Mouse (Mus musculus): ENCODE measurements at regions not wholly inside any gene's neighbourhood (a gene's known extent, or its start where the extent isn't known, plus 50 kb on each side); places are given as distances from the start of the nearest gene placed in this dataset.
A peak's percentile ranks its signal among the peaks of the same experiment; 100 is the strongest.

DNA sequence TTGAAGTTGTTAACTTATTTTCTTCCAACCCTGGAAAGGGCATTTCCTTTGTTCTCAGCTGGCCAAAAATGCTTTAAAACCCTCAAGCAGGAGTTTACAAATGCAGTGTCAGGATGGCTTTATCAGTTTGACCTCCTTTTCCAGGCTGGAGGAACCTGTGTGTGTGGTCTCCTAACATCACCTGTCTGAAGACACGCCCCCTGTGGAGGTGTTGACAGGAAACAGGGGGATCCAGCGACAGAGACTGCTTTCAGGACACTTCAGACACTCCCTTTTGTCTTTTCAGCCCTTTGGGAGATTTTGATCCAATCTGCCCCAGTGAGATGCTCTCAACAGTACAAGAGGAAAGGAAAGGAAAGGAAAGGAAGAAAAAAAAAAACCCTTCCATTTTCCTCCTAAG, 202.5 kb upstream of the Jade1 start:
- no peak for DNase-seq

GRCm38 (mm10) chr3:41351786-41352185, 203.7 kb upstream of the Jade1 start:
- DNase-seq: no peak

GRCm38 (mm10) chr3:41351091-41351685, 204.3 kb upstream of the Jade1 start:
- DNase-seq: no peak

- no peak for DNase-seq
These were observed 205.2 kb upstream of the Jade1 start for GRCm38 (mm10) chr3:41350331-41350730.

- DNase-seq: peak; percentile 61
These were observed 206.7 kb upstream of the Jade1 start for GRCm38 (mm10) chr3:41348795-41349194.

DNA sequence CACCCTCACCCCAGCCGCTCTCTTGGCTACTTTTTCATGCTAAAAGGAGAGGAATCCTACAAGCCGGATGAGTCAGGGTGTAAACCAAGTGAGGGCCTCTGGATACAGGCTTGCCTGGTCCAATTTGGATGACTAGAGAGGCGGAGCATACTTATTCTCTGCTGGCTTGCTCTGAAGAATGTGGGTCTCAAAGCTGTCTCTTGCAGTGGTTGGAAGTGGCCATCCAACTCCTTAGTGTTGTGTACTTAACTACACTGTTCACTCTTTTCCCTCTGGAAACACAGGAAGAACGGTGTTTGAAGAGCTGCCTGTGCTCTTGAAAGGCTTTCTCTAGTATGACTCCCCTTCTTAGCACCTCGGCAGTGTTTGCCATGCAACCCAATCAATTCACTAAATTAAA, 208.7 kb upstream of the Jade1 start:
- DNase-seq: no peak

DNA sequence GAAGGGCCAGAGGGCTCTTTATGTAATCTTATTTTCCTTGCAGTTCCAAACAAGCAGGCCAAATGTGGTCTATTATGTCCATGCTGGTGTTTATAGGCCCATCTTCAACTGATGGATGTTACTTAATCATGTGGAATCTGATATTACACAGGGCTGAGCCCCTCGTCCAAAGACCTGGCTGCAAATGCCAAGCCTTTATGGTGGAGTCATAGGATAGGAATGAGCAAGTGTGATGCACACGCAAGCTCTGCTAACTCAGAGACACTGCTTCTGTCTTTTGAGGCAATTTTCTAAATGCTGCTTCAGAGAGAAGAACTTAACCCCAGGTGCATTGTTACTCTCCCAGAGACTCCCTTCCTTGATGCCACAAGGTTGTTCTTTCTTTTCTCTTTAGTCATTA, 212.1 kb upstream of the Jade1 start:
- no peak for DNase-seq

GRCm38 (mm10) chr3:41332481-41332880, 223.1 kb upstream of the Jade1 start:
- DNase-seq: no peak

DNA sequence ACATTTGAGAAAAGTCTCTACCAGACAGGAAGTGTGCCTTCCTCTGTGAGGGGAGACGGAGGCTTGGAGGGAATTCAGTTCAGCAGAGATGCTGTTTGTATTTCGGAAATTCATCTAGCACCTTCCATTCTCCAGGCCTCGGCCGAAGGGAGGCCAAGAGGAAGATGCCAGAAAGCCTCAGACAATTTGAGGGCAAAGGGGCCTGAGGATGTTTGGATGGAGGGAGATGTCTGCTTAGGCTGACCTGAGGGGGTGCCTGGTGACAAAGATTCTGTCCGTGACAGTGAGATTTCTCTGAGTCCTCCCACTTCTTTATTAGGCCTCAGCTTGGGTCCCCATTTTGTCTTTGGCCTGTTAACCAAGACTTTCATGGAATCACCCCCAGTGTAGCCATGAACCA, 225.2 kb upstream of the Jade1 start:
- DNase-seq: no peak

DNA sequence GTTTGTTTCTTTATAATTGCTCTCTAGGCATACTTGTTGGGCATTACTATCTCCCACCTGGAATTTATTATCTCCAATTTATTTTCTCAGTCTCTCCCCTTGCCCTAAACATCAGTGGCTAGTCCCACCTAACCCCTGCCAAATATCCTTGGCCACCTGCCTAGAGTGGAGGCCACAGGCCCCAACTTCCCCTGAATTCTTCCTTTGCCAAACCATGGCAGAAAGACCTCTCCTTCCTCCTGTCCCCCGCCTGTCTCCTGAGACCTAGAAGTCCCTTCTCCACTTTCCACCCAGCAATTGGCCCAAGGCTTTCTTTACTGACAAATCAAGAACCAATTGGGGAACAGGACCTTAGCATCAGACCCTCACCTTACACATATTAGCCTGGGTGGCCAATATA, 226.7 kb upstream of the Jade1 start:
- no peak for DNase-seq

- DNase-seq: peak; percentile 26
These were observed 229.1 kb upstream of the Jade1 start for GRCm38 (mm10) chr3:41326211-41327104.

GRCm38 (mm10) chr3:41321808-41322207, 233.7 kb upstream of the Jade1 start:
- no peak for DNase-seq

GRCm38 (mm10) chr3:41319214-41319856, 236.2 kb upstream of the Jade1 start:
- DNase-seq: no peak

GRCm38 (mm10) chr3:41318232-41319131, 235.6 kb upstream of the Pgrmc2 start:
- DNase-seq: no peak

DNA sequence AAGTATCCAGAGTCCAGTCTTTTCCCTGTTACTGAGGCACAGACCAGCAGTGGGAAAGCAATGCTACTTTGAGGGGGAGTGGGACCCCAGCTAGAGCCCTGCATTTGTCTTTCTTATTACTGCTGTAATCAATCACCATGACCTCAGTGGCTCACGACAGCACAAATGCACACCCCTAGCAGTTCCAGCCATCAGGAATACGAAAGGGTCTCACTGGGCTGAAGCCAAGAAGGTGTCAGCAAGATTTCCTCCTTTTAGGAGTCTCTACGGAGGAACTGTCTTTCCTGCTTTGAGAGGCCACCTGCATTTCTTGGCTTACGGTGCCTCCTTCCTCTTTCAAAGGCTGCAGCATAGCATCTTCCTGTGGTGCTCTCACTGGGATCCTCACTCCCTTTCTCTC, 234.3 kb upstream of the Pgrmc2 start:
- DNase-seq: peak; percentile 45

- no peak for DNase-seq
These were observed 229.6 kb upstream of the Pgrmc2 start for GRCm38 (mm10) chr3:41312492-41312891.

DNA sequence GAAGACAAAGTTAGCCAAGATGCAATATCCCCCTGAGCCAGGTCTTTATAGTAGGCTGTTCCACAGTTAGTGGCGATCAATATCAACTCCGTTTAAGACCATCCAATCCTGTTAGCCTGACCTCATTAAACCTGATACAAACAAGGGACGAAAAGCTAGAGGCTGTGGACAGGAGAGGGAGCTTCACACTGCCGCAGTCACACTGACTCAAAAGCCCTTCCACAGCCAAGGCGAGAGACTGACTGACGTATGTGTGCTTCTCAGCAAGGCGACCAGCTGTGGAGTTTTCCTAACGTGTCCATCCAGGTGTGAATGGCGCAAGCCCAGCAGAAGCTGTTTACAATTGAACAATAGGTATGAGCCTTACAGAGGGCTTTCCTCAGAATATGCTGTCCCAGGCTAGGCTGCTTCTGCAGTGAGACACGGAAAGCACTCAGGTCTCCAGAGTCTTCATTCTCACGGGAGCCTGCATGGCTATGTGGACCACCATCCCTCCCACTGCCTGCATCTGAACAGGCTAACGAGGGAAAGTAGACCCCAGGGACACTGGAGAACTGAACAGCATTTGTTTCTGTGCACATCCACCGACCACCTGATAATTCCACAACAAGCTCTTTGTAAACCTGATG, 224.7 kb upstream of the Pgrmc2 start:
- no peak for DNase-seq

GRCm38 (mm10) chr3:41302805-41303204, 220.0 kb upstream of the Pgrmc2 start:
- DNase-seq: no peak

DNA sequence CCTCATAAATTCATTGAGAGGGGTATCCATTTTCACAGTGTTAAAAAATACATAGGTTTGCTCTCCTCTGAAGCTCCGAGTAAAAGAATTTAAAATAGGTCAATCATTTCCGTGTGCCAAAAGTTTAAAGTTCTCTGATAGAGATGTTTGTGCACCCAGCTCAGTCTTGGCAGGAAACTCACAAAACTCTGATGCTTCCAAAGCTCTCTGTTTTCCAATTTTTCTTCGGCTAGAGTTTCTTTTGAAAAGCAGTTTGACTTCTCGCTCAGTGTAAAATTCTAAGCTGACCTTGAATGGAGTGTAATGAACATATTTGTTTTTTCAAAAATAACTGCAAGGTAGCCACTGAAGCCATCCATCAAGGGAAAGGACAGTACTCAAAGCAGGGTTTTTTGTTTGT, 215.9 kb upstream of the Pgrmc2 start:
- no peak for DNase-seq

GRCm38 (mm10) chr3:41296152-41296809, 213.4 kb upstream of the Pgrmc2 start:
- no peak for DNase-seq

DNA sequence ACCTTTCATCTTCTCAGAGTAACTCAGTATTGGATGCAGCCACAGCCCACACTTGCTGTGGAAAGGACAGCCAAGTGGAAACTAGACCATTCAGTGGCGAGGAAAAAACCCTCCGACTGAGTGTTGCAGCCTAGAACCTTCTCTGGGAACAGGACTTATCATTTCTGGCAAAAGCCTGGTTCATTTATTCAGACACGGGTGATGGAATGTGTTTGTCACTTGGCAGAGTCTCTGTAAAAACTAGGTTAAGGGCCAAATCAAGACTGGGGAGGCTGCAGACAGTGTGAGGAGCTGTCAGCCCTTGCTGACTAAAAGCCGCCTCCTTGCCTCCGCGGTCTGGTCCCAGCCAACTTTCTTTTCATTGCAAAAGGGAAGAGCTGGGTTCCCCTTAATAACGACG, 212.3 kb upstream of the Pgrmc2 start:
- DNase-seq: peak; percentile 51
